Mouse (Mus musculus) stomach, postnatal 0 days (tissue): Measurements from ENCODE around the gene Myo3b.

Experiments
- CTCF ChIP-seq: IDR thresholded peaks from 2 replicates; pipeline ENCODE4 v1.5.1; 2016; ENCODE audit warnings: antibody characterized with exemption, low read depth, mild to moderate bottlenecking, moderate library complexity
- EP300 ChIP-seq: optimal IDR thresholded peaks from 2 replicates; pipeline ENCODE3; 2016; ENCODE audit warnings: antibody characterized with exemption

- TF ChIP-seq CTCF (no peak), EP300 (no peak)
Measured at GRCm38 (mm10) chr2:70099459-70099858, 60.5 kb downstream of the Myo3b start.
